Mouse (Mus musculus): ENCODE data around the gene Chchd2. TPM values are rescaled to one million over a fixed set of nuclear protein-coding genes. Genes with fewer than 3 reads are reported as not detected.
"Not testable (repeated sequence)": the region's sequence is repeated elsewhere in the genome, so short reads cannot be mapped to it uniquely, and the experiment has no call there.

Chchd2 gene
- polyA plus RNA-seq, 1 experiment from 2014 or later = 835 TPM

- not testable (repeated sequence) for H3K9me3 ChIP-seq (ENCODE audit: control insufficient read depth, low read length); ATAC-seq; H3K4me2 ChIP-seq (ENCODE audit: low read length); H3K36me3 ChIP-seq (ENCODE audit: control insufficient read depth, insufficient read depth); H3K4me3 ChIP-seq (replicated peaks; ENCODE audit: low read length); H3K27me3 ChIP-seq (replicated peaks; ENCODE audit: control insufficient read depth, insufficient read depth, low read length); H3K27ac ChIP-seq (ENCODE audit: low read length); H3K9ac ChIP-seq (replicated peaks; ENCODE audit: low read depth, low read length)
- H3K4me1 ChIP-seq (replicated peaks; ENCODE audit: control insufficient read depth, insufficient read depth, low read length) = peaks cover 13% of the 10 kb centered on the region
- 95% methylated on average over 3 of the region's 7 CpGs for WGBS
Observed at GRCm38 (mm10) chr5:129890390-129890789, 3.1 kb upstream of the Chchd2 start.

GRCm38 (mm10) chr5:129886271-129886670 is 999 bp downstream of the Chchd2 start:
- H3K9ac ChIP-seq (replicated peaks; ENCODE audit: low read depth, low read length) = peak overlapping the region; percentile 92
- H3K27me3 ChIP-seq (replicated peaks; ENCODE audit: control insufficient read depth, insufficient read depth, low read length) = no peaks in the 10 kb centered on the region
- no peaks in the 10 kb centered on the region for H3K9me3 ChIP-seq (ENCODE audit: control insufficient read depth, low read length)
- peaks cover 12% of the 10 kb centered on the region for H3K36me3 ChIP-seq (ENCODE audit: control insufficient read depth, insufficient read depth)
- H3K4me2 ChIP-seq (ENCODE audit: low read length) = peak overlapping the region; percentile 78
- H3K4me3 ChIP-seq (replicated peaks; ENCODE audit: low read length) = peak overlapping the region; percentile 94
- peaks cover 19% of the 10 kb centered on the region for H3K4me1 ChIP-seq (replicated peaks; ENCODE audit: control insufficient read depth, insufficient read depth, low read length)
- ATAC-seq = no peak
- 51% methylated on average over 10 of the region's 10 CpGs for WGBS
- peak overlapping the region; percentile 93 for H3K27ac ChIP-seq (ENCODE audit: low read length)

- H3K4me2 ChIP-seq (ENCODE audit: low read length) = no peak overlapping the region
- H3K9me3 ChIP-seq (ENCODE audit: control insufficient read depth, low read length) = no peaks in the 10 kb centered on the region
- H3K4me1 ChIP-seq (replicated peaks; ENCODE audit: control insufficient read depth, insufficient read depth, low read length) = peaks cover 5% of the 10 kb centered on the region
- no peak for ATAC-seq
- no peak overlapping the region for H3K9ac ChIP-seq (replicated peaks; ENCODE audit: low read depth, low read length)
- WGBS = 72% methylated on average over 3 of the region's 3 CpGs
- peaks cover 20% of the 10 kb centered on the region for H3K36me3 ChIP-seq (ENCODE audit: control insufficient read depth, insufficient read depth)
- no peak overlapping the region for H3K4me3 ChIP-seq (replicated peaks; ENCODE audit: low read length)
- H3K27ac ChIP-seq (ENCODE audit: low read length) = no peak overlapping the region
- H3K27me3 ChIP-seq (replicated peaks; ENCODE audit: control insufficient read depth, insufficient read depth, low read length) = no peaks in the 10 kb centered on the region
Observed at GRCm38 (mm10) chr5:129879888-129880287, 7.4 kb downstream of the Chchd2 start.

- no peak overlapping the region for H3K4me2 ChIP-seq (ENCODE audit: low read length)
- H3K27me3 ChIP-seq (replicated peaks; ENCODE audit: control insufficient read depth, insufficient read depth, low read length) = no peaks in the 10 kb centered on the region
- no peak overlapping the region for H3K4me3 ChIP-seq (replicated peaks; ENCODE audit: low read length)
- no peak overlapping the region for H3K9ac ChIP-seq (replicated peaks; ENCODE audit: low read depth, low read length)
- peaks cover 17% of the 10 kb centered on the region for H3K36me3 ChIP-seq (ENCODE audit: control insufficient read depth, insufficient read depth)
- ATAC-seq = no peak
- no peaks in the 10 kb centered on the region for H3K4me1 ChIP-seq (replicated peaks; ENCODE audit: control insufficient read depth, insufficient read depth, low read length)
- no peaks in the 10 kb centered on the region for H3K9me3 ChIP-seq (ENCODE audit: control insufficient read depth, low read length)
- H3K27ac ChIP-seq (ENCODE audit: low read length) = no peak overlapping the region
- WGBS = 59% methylated on average over 2 of the region's 2 CpGs
Observed at GRCm38 (mm10) chr5:129878946-129879345, 8.3 kb downstream of the Chchd2 start.

- Histone ChIP-seq H3K4me1 (replicated peaks; ENCODE audit: control insufficient read depth, insufficient read depth, low read length) (no peaks in the 10 kb centered on the region), H3K27me3 (replicated peaks; ENCODE audit: control insufficient read depth, insufficient read depth, low read length) (no peaks in the 10 kb centered on the region), H3K36me3 (ENCODE audit: control insufficient read depth, insufficient read depth) (peaks cover 17% of the 10 kb centered on the region), H3K4me2 (ENCODE audit: low read length) (no peak overlapping the region), H3K9me3 (ENCODE audit: control insufficient read depth, low read length) (no peaks in the 10 kb centered on the region), H3K4me3 (replicated peaks; ENCODE audit: low read length) (no peak overlapping the region), H3K9ac (replicated peaks; ENCODE audit: low read depth, low read length) (no peak overlapping the region), H3K27ac (ENCODE audit: low read length) (no peak overlapping the region)
- 84% methylated on average over 9 of the region's 9 CpGs for WGBS
- no peak for ATAC-seq
Observed at GRCm38 (mm10) chr5:129877731-129878455, 9.4 kb downstream of the Chchd2 start.

- ATAC-seq = no peak
- no peak overlapping the region for H3K4me2 ChIP-seq (ENCODE audit: low read length)
- H3K9ac ChIP-seq (replicated peaks; ENCODE audit: low read depth, low read length) = no peak overlapping the region
- no peak overlapping the region for H3K4me3 ChIP-seq (replicated peaks; ENCODE audit: low read length)
- H3K9me3 ChIP-seq (ENCODE audit: control insufficient read depth, low read length) = no peaks in the 10 kb centered on the region
- H3K36me3 ChIP-seq (ENCODE audit: control insufficient read depth, insufficient read depth) = no peaks in the 10 kb centered on the region
- no peaks in the 10 kb centered on the region for H3K27me3 ChIP-seq (replicated peaks; ENCODE audit: control insufficient read depth, insufficient read depth, low read length)
- WGBS = 85% methylated on average over 11 of the region's 11 CpGs
- H3K27ac ChIP-seq (ENCODE audit: low read length) = no peak overlapping the region
- no peaks in the 10 kb centered on the region for H3K4me1 ChIP-seq (replicated peaks; ENCODE audit: control insufficient read depth, insufficient read depth, low read length)
Observed at GRCm38 (mm10) chr5:129875098-129875497, 12.2 kb downstream of the Chchd2 start.

GRCm38 (mm10) chr5:129873942-129874341 is 13.3 kb downstream of the Chchd2 start:
- no peaks in the 10 kb centered on the region for H3K9me3 ChIP-seq (ENCODE audit: control insufficient read depth, low read length)
- no peak for ATAC-seq
- no peak overlapping the region for H3K9ac ChIP-seq (replicated peaks; ENCODE audit: low read depth, low read length)
- no peaks in the 10 kb centered on the region for H3K36me3 ChIP-seq (ENCODE audit: control insufficient read depth, insufficient read depth)
- no peak overlapping the region for H3K27ac ChIP-seq (ENCODE audit: low read length)
- H3K4me2 ChIP-seq (ENCODE audit: low read length) = no peak overlapping the region
- H3K4me1 ChIP-seq (replicated peaks; ENCODE audit: control insufficient read depth, insufficient read depth, low read length) = no peaks in the 10 kb centered on the region
- 89% methylated on average over 12 of the region's 12 CpGs for WGBS
- H3K27me3 ChIP-seq (replicated peaks; ENCODE audit: control insufficient read depth, insufficient read depth, low read length) = no peaks in the 10 kb centered on the region
- H3K4me3 ChIP-seq (replicated peaks; ENCODE audit: low read length) = no peak overlapping the region

GRCm38 (mm10) chr5:129871238-129871637 is 16.0 kb downstream of the Chchd2 start:
- Histone ChIP-seq H3K4me2 (ENCODE audit: low read length) (no peak overlapping the region), H3K4me1 (replicated peaks; ENCODE audit: control insufficient read depth, insufficient read depth, low read length) (no peaks in the 10 kb centered on the region), H3K36me3 (ENCODE audit: control insufficient read depth, insufficient read depth) (no peaks in the 10 kb centered on the region), H3K4me3 (replicated peaks; ENCODE audit: low read length) (no peak overlapping the region), H3K9ac (replicated peaks; ENCODE audit: low read depth, low read length) (no peak overlapping the region), H3K27me3 (replicated peaks; ENCODE audit: control insufficient read depth, insufficient read depth, low read length) (no peaks in the 10 kb centered on the region), H3K9me3 (ENCODE audit: control insufficient read depth, low read length) (no peaks in the 10 kb centered on the region), H3K27ac (ENCODE audit: low read length) (no peak overlapping the region)
- WGBS = 83% methylated on average over 2 of the region's 2 CpGs
- ATAC-seq = no peak

- no peak overlapping the region for H3K27ac ChIP-seq (ENCODE audit: low read length)
- 92% methylated on average over 19 of the region's 19 CpGs for WGBS
- H3K36me3 ChIP-seq (ENCODE audit: control insufficient read depth, insufficient read depth) = no peaks in the 10 kb centered on the region
- H3K27me3 ChIP-seq (replicated peaks; ENCODE audit: control insufficient read depth, insufficient read depth, low read length) = no peaks in the 10 kb centered on the region
- H3K4me1 ChIP-seq (replicated peaks; ENCODE audit: control insufficient read depth, insufficient read depth, low read length) = no peaks in the 10 kb centered on the region
- ATAC-seq = no peak
- no peak overlapping the region for H3K4me2 ChIP-seq (ENCODE audit: low read length)
- no peak overlapping the region for H3K9ac ChIP-seq (replicated peaks; ENCODE audit: low read depth, low read length)
- no peak overlapping the region for H3K4me3 ChIP-seq (replicated peaks; ENCODE audit: low read length)
- no peaks in the 10 kb centered on the region for H3K9me3 ChIP-seq (ENCODE audit: control insufficient read depth, low read length)
Observed at GRCm38 (mm10) chr5:129869238-129869995, 17.9 kb downstream of the Chchd2 start.
